Mouse (Mus musculus) layer of hippocampus, postnatal 36 days (tissue): ENCODE measurements around the gene Polr2i. TPM values are rescaled to one million over a fixed set of nuclear protein-coding genes. Genes with fewer than 3 reads are reported as not detected.
A peak's percentile ranks its signal among the peaks of the same experiment; 100 is the strongest.

Experiments
- DNase-seq, 2 experiments: peaks; one replicate each; pipeline ENCODE4 v3.0.0; 2022
- total RNA-seq, 2 experiments: library from RNA; stranded (reverse); gene quantifications; 2 replicates each; pipeline ENCODE4 v1.2.3; 2021

Gene Polr2i
- total RNA-seq, 2 experiments from 2014 or later: 53.1 to 65.2 TPM

DNA sequence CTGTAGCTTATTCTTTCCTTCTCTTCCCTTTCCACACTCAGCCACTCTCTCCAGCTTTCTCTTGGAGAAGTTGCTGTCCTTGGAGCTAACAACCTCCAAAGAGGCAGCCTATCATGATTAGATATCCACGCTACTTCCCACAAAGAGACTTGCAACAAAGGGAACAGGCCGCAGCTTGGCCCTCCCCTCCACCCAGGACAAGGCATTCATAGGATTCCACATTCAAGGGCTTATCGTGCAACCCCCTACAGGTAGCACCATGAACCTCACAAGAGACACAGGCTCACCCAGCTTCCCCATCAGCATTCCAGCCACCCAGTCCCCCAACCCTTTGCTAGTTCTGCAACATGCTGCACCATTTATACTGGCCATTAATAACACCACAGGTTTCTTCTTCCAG is 35.0 kb downstream of the Polr2i start:
- no peak for DNase-seq

GRCm38 (mm10) chr7:30269641-30270040 is 37.9 kb downstream of the Polr2i start:
- DNase-seq: no peak

DNA sequence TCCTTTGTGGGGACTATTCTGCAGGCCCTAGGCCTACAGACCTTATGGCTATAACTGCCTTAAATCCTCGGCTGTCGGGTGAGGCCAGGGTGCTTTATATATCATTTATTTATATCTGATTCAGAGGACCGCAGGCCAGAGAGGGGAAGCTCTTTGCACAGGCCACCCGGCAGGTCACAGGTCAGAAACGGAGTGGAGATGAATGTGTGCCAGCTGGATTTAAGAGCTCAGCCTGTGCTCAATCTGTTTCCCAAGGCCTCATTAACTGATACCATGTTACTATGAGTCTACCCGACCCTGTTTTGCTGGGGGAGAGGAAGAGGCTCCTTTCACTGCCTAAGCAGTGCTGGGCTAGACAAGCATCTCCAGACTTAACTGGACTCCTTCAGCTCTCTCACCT is 42.6 kb downstream of the Polr2i start:
- DNase-seq: no peak

- DNase-seq: no peak
Observed at GRCm38 (mm10) chr7:30278911-30279310, 47.2 kb downstream of the Polr2i start.

GRCm38 (mm10) chr7:30279536-30279935 is 47.8 kb downstream of the Polr2i start:
- DNase-seq: no peak

GRCm38 (mm10) chr7:30279951-30280669 is 48.4 kb downstream of the Polr2i start, which contains the start of the genes Thap8 and Wdr62:
Gene Thap8, plus strand, starts transcription at chr7:30280094.
Gene Wdr62, minus strand, starts transcription at chr7:30280419.
- DNase-seq: peak; percentile 86 to 88

DNA sequence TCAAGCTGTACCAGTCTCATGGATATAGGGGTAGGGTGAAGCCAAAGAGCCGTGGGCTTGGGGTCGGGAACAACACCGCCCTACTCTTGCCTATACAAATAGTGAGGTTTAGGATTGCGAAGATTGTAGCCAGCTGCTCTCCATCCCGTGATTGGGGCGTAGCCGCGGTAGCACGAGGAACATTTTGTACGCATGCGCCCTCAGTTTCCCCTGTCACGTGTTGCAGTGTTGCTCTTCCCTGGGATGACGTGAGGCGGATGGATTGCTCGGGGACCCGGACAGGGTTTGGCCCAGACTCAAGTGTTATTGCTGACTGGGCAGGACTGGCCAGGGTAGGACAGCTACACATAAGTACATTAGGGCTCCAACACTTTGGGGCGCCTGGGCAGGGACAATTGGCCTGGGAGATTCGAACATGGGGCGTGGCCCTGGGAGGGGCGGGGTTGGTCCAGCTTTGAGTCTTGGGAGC is 49.0 kb downstream of the Polr2i start:
- DNase-seq: peak; percentile 82 to 86

- no peak for DNase-seq
Observed at GRCm38 (mm10) chr7:30281522-30281921, 49.8 kb downstream of the Polr2i start.

GRCm38 (mm10) chr7:30282740-30283139 is 51.0 kb downstream of the Polr2i start:
- DNase-seq: no peak

Other genes starting within 250 kb of the Polr2i start
- 1 to 10 TPM; 4.3 to 5.6 TPM for gene Zfp568, start 248.0 kb upstream of the Polr2i start, total RNA-seq
- gene Zfp14, start 180.6 kb upstream of the Polr2i start, total RNA-seq: 10 to 100 TPM in 1 of 2 experiments, 1 to 10 TPM in 1; 9.0 to 12.0 TPM
- 1 to 10 TPM; 3.7 to 4.2 TPM for gene Zfp82, start 159.0 kb upstream of the Polr2i start, total RNA-seq
- under 1 TPM in 1 of 2 experiments, not detected in 1; 0.97 TPM for gene Gm26920, start 141.5 kb upstream of the Polr2i start, total RNA-seq
- 1 to 10 TPM; 6.4 to 8.0 TPM for gene Zfp566, start 141.4 kb upstream of the Polr2i start, total RNA-seq
- gene Zfp260, start 137.2 kb upstream of the Polr2i start, total RNA-seq: 10 to 100 TPM; 76.8 to 83.7 TPM
- 10 to 100 TPM; 31.8 to 35.0 TPM for gene Zfp382, start 110.0 kb upstream of the Polr2i start, total RNA-seq
- gene Zfp146, start 62.2 kb upstream of the Polr2i start, total RNA-seq: 10 to 100 TPM; 53.8 to 54.8 TPM
- 1 to 10 TPM; 3.7 to 5.0 TPM for gene Cox7a1, start 47.8 kb upstream of the Polr2i start, total RNA-seq
- gene Capns1, start 33.1 kb upstream of the Polr2i start, total RNA-seq: 100 to 1,000 TPM; 207 to 234 TPM
- gene Tbcb, start 324 bp downstream of the Polr2i start, total RNA-seq: 100 to 1,000 TPM; 118 to 127 TPM
- gene Ovol3, start 3.8 kb downstream of the Polr2i start, total RNA-seq: not detected
- under 1 TPM; 0.27 to 0.28 TPM for gene Thap8, start 48.1 kb downstream of the Polr2i start, total RNA-seq
- gene Wdr62, start 48.5 kb downstream of the Polr2i start, total RNA-seq: 1 to 10 TPM in 1 of 2 experiments, under 1 TPM in 1; 0.94 to 2.1 TPM
- gene Clip3, start 59.8 kb downstream of the Polr2i start, total RNA-seq: 100 to 1,000 TPM; 454 to 456 TPM
- 10 to 100 TPM; 54.2 to 57.2 TPM for gene Alkbh6, start 76.8 kb downstream of the Polr2i start, total RNA-seq
- gene Syne4, start 82.9 kb downstream of the Polr2i start, total RNA-seq: 10 to 100 TPM; 10.5 to 12.7 TPM
- under 1 TPM; 0.28 to 0.40 TPM for gene E130208F15Rik, start 89.8 kb downstream of the Polr2i start, total RNA-seq
- gene Sdhaf1, start 91.9 kb downstream of the Polr2i start, total RNA-seq: 1 to 10 TPM; 6.6 to 7.4 TPM
- gene Lrfn3, start 130.8 kb downstream of the Polr2i start, total RNA-seq: 10 to 100 TPM; 29.3 to 30.7 TPM
- gene Tyrobp, start 181.8 kb downstream of the Polr2i start, total RNA-seq: 10 to 100 TPM; 27.4 to 30.2 TPM
- gene Hcst, start 187.9 kb downstream of the Polr2i start, total RNA-seq: not detected
- 1 to 10 TPM; 3.1 to 3.4 TPM for gene Nfkbid, start 189.8 kb downstream of the Polr2i start, total RNA-seq
- gene Aplp1, start 213.6 kb downstream of the Polr2i start, total RNA-seq: 1,000 to 10,000 TPM; 1,244 to 1,325 TPM
- gene Kirrel2, start 225.7 kb downstream of the Polr2i start, total RNA-seq: 10 to 100 TPM; 12.3 to 21.0 TPM
- gene Nphs1, start 226.4 kb downstream of the Polr2i start, total RNA-seq: 1 to 10 TPM; 1.2 TPM